Mouse (Mus musculus) gastrocnemius, postnatal 10 days (tissue): ENCODE results near the gene Gtse1. TPM values are rescaled to one million over a fixed set of nuclear protein-coding genes. Genes with fewer than 3 reads are reported as not detected.
"Not testable (repeated sequence)": the region's sequence is repeated elsewhere in the genome, so short reads cannot be mapped to it uniquely, and the experiment has no call there.

Experiments used
- DNase-seq: peaks from one replicate; pipeline ENCODE4 v3.0.0; 2021; ENCODE audit warnings: mixed read lengths
- long read RNA-seq, 2 experiments: library from polyadenylated mRNA; stranded (forward); transcript quantifications; one replicate each; pipeline ENCODE4 v2.0.0; 2021
- total RNA-seq, 2 experiments: library from RNA; stranded (reverse); gene quantifications; 2 replicates each; pipeline ENCODE4 v1.2.3; 2021

The Gtse1 gene
- 1 to 10 TPM; 2.4 to 2.7 TPM for total RNA-seq
- long read RNA-seq, experiment 1, partial matches to known transcripts: 1 of 5 reads
- long read RNA-seq, experiment 1, other reads (novel, unspliced or antisense): 0 of 5 reads
- long read RNA-seq, experiment 2, partial matches to known transcripts: 1 of 4 reads
- long read RNA-seq, experiment 2, other reads (novel, unspliced or antisense): 1 of 4 reads

GRCm38 (mm10) chr15:85859490-85860031 lies at the start of gene Gtse1:
Gtse1 (plus strand) TSS chr15:85859745.
- DNase-seq: peak; percentile 87

- DNase-seq: no peak
Measured at GRCm38 (mm10) chr15:85810462-85810805, 49.1 kb upstream of the Gtse1 start.

GRCm38 (mm10) chr15:85810806-85811521 lies 48.6 kb upstream of the Gtse1 start:
- DNase-seq: peak; percentile 72

DNA sequence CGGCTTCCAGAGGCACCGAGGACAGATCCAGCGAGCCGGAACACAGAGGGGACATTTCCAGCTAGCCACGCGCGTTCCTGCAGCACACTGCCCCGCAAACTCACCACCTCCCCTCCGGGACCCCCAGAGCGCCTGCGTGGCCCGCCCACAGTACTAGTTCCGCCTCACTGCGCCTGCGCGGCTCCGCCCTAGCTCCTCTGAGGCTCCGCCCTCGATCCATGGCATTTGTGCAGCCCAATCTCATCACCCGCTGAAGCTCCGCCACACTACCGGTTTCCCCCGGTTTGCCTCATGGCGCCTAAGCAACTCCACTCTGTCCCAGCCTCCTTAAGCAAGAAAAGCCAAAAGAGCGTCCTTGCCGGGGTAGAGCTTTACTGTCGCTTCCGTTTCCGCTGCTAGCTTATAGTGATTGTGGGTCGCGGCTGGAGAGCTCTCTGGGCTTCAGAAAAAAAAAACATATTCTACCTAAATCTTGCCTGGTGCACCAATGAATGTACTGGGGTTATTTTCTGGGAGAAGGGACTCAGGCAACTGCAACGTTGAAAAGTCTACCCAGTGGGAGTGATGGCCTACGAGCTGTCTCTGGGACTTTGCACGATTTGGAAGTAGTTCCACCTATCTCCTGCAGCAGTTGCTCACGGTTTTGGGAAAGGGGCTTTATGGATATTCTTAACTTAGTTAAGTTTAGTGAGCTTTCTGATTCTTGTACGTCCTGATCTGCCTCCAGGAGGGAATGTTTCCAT lies 47.8 kb upstream of the Gtse1 start, which contains the start of gene Cdpf1:
Gene Cdpf1, minus strand, starts transcription at position 163 of the 743 bp plus-strand sequence.
- peak; percentile 99 for DNase-seq

- no peak for DNase-seq
Measured at GRCm38 (mm10) chr15:85813428-85813827, 46.1 kb upstream of the Gtse1 start.

DNA sequence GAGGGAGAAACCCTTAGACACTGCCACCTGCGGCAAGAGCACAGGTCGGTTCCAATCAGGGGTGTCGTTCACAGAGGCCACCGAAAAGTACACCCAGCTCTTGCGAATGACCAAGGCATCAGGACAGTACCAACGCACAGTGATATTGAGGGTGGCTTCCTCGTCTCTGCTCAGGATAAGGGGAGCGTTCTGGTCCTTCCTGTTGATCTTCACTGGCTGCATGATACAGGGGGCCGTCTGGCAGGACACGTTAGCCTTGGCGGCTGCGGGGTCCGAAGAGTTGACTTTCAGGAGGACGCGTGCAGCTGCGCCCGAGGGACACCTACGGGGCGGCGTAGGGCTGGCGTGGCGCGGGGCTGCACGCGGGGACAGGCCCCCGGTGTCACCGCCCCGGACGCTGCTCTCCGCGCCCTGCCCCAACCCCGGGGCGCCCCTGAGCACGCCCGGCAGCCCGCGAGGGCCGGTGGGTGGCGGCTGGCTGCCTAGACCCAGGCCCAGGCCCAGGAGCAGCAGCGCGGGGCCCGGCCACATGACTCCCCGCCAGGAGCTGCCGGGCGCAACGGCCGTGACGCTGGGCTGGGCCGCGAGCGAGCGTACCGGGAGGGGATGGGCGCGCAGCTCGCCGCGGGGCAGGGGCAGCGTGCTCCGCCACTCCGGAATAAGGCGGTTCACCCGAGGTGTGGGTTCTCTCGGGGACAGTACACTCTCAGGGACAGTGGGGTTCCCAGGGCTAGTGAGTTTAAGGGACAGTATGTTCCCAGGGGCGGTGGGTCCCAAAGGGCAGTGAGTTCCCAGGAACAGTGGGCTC lies 38.1 kb upstream of the Gtse1 start, which contains the start of gene Pkdrej:
Gene Pkdrej, minus strand, starts transcription at position 532 of the 808 bp plus-strand sequence.
- peak; percentile 60 for DNase-seq

GRCm38 (mm10) chr15:85822011-85822359 lies 37.6 kb upstream of the Gtse1 start:
- DNase-seq: no peak

DNA sequence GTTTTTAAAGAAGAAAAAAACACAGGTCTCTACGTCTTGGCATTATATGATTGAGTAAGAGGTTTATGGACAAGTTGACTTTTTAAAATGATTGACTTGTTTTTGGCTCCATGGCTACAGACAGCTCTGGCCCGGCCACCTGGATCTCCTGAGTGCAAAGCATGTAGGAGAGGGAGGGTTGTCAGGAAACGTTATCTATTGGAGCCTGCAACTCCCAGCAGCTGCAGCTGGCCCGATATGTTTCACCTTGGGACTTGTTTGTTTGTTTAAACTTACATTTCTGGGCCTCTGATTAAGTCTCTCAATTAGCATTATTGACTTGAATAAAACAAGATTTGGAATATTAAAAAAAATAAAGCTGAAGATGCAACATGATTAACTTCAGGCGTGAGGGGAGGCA lies 32.9 kb upstream of the Gtse1 start:
- DNase-seq: no peak

GRCm38 (mm10) chr15:85828071-85828470 lies 31.5 kb upstream of the Gtse1 start:
- no peak for DNase-seq

DNA sequence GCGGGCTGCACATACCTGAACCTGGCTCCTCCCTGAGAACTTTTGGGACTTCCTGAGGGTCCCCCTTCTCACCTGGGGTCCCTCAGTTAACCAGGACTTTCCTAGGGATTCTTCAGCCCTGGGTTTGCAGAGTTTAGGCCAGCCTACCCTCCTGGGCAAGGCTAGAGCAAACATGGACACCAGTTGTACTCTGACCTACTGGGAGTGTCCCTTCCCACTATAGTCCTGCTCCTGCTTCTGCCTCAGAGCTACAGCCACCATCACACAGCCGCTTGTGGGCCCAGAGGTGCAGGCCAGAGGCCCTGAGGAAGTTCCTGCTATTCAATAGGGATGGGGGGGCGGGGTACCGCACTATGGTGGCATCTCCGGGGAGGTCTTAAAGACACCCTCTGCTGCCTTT lies 30.1 kb upstream of the Gtse1 start:
- DNase-seq: no peak

DNA sequence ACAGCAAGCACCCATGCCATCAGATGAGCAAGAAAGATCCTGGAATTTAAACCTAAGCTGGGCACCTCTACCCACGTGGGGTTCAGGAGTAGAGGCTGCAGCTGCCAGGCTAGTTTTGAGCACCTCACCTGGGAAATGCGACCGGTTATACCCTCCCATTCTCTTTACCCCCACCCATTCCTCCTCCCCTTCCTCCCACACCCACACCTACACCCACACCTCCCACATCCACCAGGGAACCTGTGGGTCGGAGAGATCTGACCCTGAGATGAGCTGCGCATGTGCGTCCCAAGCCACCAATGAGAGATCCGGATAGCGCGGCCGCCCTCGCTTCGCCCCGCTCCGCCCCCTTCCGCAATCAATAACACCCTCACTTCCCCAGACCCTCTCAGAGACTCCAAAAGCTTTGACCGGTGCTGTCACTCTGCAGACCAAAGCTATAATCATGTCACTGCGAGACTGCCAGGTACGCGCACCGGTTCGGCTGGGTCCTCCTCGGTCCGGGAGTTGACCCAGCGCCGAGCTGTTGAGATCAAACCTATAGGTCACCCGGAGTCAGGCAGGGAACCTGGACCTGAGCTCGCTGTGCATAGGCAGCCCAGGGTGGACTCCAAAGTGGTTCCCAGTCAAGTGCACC lies 27.5 kb upstream of the Gtse1 start, which contains the start of gene Ttc38:
Gene Ttc38, plus strand, starts transcription at position 353 of the 637 bp plus-strand sequence.
- peak; percentile 74 for DNase-seq

GRCm38 (mm10) chr15:85832599-85832998 lies 26.9 kb upstream of the Gtse1 start:
- no peak for DNase-seq

DNA sequence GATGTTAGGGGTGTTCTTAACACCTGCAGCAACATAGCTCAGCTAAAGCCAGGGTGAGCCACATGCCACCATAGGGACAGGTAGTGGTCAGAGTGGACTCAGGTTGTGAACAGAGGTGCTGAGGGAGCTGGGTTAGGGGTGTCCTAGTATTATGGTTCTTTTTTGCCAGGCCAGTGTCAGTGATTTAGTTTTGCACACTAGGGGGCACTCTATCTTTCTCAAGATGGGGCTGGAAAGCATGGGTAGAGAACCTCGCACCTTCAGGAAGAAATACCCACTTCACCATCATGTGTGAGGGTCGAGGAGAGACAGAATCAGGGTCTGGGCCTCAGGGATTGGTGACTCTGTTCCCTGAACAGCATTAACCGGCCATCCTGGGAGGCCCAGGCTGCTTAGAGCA lies 24.2 kb upstream of the Gtse1 start:
- DNase-seq: no peak

DNA sequence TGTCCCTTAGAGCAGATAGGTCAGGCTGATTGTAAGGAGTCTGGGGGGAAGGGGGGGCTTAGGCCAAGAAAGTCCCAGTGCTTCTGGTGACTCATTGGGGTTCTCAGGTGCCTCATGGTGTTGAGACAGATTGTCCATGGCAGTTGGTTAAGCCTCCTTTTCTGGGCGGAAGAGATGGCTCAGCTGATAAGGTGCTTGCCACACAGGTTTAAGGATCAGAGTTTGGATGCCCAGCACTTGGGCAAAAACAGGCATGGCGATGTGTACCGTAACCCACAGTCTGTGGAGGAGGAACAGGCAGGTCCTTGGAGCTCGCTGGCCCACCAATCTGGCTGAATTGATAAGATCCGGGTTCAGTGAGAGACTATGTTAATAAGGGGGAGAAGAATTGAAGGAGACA lies 22.7 kb upstream of the Gtse1 start:
- DNase-seq: no peak

DNA sequence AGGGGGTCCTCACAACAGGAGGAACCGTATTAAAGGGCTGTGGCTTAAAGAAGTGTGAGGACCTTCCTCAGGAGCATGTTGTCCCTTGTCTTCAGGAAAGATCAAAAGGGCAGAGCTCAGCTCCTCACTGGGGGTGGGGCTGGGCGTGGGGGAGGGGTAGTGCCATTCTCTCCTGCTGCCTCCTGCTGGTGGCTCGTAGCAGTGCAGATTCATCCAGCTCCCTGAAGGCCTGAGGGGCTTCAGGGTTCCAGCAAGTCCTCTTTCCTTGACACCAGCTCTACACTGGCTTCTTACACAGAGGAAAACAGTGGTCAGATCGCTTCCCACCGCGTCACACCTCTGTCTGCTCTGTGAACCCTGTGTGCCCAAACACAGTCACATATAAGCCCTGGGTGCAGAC lies 18.6 kb upstream of the Gtse1 start:
- peak; percentile 45 for DNase-seq

GRCm38 (mm10) chr15:85841796-85842360 lies 17.7 kb upstream of the Gtse1 start:
- DNase-seq: no peak

DNA sequence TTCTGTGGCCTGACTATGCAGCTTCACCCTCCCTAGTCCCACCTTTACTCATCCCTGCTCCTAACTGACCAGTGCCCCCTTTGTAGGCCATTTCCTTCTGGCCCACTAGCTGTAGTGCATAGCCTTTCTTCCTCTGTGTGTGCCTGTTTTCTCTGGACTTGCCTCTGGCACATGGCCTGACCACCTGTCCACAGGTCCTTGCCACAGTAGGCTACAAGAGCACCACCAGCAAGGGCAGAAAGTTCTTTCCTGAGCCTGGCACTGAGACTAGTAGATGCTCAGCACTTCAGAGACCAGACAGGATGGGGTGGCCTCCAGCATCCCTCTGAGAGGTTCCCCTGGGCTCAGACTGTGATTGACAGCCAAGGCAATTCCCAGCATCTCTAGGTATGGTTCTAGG lies 14.5 kb upstream of the Gtse1 start:
- DNase-seq: no peak

- DNase-seq: no peak
Measured at GRCm38 (mm10) chr15:85851656-85852392, 7.7 kb upstream of the Gtse1 start.

- no peak for DNase-seq
Measured at GRCm38 (mm10) chr15:85858980-85859489, 510 bp upstream of the Gtse1 start.

GRCm38 (mm10) chr15:85865913-85866312 lies 6.4 kb downstream of the Gtse1 start:
- DNase-seq: not testable (repeated sequence)
